Mouse (Mus musculus): ENCODE data around the gene Hebp1.

DNA sequence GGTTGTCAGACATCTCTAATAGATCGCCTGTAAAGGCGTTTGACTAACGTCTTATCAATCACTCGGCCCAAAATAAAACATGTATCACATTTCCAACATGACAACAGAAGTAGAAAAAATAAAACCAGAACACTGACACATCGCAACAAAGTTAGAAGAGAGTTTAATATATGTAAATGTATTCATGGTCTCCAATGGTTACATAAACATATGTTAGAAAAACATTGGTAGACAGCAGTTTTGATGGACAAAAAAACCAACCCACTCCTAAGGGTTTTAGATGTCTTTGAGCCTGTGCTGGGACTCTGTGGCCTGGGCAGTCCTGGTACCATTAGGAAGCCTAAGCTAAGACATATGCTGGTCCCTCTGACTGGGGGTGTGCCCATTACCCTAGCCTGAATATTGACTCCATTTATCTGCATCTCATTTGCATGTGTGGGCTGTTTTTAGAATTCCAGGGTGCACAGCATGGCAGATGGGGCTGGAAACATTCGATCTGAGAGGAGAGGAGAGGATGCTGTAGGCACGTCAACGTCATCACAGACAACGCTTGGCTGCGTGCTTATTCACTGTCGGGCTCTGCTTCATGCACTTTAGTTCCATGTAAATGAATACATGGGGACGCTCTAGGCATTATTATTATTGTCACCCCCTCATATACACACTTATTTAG, 104.9 kb downstream of the Hebp1 start:
- TF ChIP-seq POLR2A (IDR thresholded peaks at IDR 0.05; ENCODE audit: extremely low read depth, insufficient read depth, low read length) (no peak), CTCF (IDR thresholded peaks at IDR 0.05; ENCODE audit: low read depth, low read length) (no peak)
